Mouse (Mus musculus): ENCODE measurements around the gene Hist2h2ac. TPM values are rescaled to one million over a fixed set of nuclear protein-coding genes. Genes with fewer than 3 reads are reported as not detected.
A peak's percentile ranks its signal among the peaks of the same experiment; 100 is the strongest.
"Not testable (repeated sequence)": the region's sequence is repeated elsewhere in the genome, so short reads cannot be mapped to it uniquely, and the experiment has no call there.

Hist2h2ac gene
- total RNA-seq, 2 experiments from 2014 or later = 154 to 170 TPM

DNA sequence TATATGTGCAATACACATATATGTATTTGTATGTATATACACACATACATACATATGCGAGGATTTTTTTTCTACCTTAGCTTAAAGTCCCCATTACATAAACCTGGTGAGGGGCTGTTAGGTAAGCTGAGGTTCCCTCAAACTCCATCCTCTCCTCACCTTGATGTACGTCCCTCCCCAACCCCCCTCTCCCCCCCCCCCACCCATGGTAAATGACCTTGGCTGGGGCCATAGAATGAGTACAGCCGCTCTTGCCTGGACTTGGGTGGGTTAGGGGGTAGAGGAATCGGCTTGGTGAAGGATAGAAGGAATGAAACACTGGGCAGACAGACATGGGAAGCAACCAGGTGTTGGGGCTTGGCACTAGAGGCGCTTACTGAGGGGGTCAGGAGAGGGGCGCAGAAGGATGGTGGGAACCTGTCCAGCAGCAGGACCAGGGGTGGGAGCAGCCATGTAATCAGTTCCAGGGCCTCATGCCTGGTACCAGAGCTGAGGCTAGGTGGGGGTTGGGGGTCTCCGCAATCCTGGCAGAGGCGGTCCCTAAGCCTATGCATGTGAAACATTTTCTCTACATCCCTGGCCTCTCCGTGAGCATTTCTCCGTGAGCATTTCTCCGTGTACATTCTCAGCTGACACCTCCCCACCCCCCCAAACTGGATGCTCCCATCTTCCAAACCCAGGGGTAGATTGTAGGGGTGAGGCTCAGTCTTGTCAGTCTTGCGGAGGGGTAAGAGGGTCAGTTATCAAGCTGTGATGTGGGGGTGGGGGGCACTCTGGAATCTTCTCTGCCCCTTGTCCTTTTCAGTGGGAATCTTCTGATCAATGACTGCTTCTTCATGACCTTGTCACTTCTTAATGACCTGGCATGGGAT is 38.9 kb downstream of the Hist2h2ac start:
- DNase-seq = no peak

DNA sequence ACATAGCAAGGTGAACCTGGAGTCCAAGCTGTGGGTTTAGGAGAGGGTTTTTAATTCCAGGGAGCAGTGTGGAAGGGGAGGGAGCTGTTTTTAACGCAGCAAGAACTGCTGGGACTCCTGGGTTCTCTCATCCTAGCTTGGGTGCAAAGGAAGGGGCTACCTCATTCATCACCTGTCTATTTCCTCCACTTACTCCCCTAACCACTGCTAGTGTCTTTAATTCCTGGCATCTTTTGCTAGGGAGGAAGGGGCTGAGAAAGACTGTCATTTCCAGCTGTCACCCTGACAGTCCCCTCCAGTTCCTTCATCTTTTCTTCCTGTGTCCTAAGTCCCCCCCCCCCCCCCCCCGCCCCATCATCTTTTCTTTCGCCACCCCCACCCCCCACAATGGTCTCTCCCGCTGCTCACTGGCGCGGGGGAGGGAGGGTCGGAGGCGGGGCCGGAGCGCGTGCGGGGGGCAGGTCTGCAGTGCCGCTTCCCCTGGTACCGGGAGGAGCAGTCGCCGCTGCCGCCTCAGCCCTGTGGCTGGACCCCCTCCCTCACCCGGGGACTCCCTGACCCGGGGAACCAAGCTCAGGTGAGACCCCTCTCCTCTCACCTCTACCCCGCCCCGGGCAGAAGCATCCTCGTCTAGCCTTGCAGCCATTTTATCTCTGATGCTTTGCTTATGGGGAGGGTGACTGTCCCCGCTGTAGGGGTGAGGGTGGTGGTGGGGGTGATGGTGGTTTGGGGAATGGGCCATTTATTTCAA is 39.8 kb downstream of the Hist2h2ac start, which contains the start of gene Sv2a:
Sv2a (plus strand) TSS at position 425 of the 751 bp plus-strand sequence.
- DNase-seq = peak; percentile 71

DNA sequence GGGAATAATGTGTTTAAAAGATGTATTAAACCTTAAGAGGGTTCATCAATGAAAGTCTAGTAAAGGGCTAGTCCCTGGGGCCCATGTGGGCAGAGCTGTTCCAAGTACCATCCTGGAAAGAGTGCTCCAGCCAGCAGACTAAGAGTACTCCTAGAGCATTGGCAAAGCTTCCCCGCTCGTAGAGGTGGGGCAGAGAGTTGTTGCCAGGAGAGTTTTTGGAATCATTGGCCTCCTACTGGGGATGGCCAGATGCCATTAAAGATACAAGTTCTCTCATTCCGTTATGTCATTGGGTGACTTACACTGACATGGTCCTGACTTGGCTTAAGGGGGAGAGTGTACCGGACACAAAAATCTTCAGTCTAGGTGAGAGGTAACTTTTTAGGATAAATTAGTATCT is 41.1 kb downstream of the Hist2h2ac start:
- peak; percentile 70 for DNase-seq

DNA sequence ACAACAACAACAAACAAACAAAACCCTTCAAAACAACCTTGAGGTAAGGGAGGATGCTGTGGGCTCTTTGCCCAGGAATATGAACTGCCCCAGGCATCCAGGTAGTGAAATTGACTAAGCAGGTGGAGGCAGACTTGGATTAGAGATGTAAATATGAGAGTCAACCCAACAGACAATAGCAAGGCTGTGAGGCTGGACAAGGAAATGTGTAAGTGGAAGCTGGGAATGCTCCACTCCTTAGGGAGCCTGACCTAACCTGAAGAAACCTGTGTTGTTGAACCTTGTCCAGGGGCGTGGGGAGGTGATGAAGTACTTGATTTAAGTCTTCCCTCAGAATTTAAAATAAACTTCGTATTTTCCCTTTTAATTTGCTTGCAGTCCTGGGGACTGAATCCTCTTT is 41.8 kb downstream of the Hist2h2ac start:
- no peak for DNase-seq

DNA sequence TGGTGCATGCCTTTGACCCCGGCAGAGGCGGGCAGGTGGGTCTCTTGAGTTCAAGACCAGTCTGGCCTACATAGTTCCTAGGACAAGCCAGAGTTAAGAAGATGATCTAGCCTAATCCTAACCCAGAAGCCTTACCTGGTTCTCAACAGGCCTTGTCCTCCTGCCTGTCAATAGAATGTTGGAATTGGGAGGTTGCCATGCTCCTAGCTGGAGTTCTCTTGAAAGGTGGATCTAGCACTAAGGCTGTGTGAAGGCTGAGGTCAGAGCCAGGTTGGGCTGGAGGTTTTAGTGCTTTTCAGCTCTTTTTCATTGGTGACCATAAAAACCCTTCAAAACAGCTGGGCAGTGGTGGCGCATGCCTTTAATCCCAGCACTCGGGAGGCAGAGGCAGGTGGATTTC is 42.3 kb downstream of the Hist2h2ac start:
- no peak for DNase-seq

DNA sequence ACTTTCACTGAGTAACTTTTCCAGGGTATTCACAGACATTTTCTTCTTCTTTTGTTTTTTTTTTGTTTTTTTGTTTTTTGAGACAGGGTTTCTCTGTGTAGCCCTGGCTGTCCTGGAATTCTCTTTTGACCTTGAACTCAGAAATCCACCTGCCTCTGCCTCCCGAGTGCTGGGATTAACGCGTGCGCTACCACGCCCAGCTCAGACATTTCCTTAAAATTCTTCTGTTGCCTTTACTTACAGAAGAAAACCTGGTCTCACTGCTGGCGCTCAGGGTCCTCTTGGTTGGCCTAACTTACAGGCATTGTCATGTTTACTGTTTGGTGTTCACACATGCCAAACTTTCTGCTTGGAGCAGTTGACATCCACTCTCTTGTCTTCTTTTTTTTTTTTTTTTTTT is 45.4 kb downstream of the Hist2h2ac start:
- DNase-seq = no peak

DNA sequence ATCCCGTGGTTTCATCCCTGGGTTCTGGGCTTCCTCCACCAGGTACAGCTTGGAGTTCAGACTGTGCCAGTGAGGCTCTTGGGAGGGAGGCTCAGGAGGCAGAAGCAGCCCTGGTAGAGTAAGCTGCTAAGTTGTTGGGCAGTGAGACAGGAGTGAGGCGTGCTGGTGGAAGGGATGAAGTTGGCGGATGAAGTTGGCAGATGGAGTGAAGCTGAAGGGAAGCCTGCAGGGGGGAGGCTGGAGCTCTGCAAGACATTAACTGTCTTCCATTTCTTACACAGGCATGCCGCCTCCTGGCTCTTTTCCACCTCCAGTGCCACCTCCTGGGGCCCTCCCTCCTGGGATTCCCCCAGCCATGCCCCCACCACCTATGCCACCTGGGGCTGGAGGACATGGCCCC is 46.6 kb downstream of the Hist2h2ac start:
- DNase-seq = not testable (repeated sequence)

DNA sequence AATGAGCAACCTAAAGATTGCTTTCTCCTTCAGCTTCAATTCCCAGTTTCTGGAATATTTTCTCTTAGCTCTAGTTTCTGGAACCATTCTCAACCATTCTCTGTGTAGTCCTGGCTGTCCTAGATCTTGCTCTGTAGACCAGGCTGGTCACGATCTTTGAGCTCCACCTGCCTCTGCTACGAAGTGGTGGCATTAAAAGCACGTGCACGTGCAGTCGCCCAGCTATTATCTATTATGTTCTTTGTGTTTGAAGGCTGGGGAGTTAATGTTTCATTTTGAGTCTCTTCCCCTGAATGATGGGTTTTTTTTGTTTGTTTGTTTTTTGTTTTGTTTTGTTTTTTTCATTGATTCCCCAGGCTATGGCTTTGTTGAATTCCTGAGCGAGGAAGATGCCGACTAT is 47.5 kb downstream of the Hist2h2ac start:
- no peak for DNase-seq

DNA sequence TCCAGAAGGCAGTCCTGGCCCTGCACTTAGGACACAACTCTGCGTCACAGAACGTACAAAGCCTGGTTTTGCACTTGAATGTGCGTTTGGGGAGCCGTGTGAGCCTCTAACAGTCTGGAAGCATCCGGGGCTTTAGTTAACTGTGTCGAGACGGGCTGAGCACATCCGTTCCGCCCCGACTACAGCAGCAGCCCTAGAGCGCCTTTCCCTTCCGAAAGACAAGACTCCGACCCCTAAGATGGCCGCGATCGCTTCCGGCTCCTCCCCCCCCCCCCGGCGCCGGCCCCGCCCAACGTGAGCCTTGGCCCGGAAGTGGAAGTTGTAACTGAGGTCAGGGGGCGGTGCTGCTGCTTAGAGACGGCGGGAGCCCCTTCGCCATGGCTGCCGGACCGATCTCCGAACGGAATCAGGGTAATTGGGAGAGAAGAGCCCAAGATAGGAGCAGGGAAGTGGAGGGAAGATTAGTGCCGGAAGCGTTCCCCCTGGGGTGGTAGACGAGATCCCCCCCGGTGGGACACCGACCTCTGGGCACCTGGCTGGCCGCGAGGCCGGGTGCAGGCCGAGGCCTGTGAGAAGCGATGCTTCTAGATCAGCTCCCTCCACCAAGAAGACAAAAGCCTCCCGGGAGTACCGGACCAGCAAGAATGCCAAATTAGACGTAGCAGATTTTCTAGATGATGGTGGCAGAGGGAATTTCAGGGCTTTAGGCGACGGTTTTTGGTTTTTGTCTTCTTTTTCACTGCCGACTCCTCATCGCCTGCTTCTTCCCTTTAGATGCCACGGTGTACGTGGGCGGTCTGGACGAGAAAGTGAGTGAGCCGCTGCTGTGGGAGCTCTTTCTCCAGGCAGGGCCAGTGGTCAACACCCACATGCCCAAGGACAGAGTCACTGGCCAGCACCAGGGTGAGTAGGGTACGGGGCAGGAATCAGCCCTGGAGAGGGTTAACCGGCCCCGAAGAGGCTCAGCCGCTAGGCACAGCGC is 48.2 kb downstream of the Hist2h2ac start, which contains the start of gene Sf3b4:
Sf3b4 (plus strand) TSS at position 136 of the 982 bp plus-strand sequence.
- DNase-seq = peak; percentile 93

DNA sequence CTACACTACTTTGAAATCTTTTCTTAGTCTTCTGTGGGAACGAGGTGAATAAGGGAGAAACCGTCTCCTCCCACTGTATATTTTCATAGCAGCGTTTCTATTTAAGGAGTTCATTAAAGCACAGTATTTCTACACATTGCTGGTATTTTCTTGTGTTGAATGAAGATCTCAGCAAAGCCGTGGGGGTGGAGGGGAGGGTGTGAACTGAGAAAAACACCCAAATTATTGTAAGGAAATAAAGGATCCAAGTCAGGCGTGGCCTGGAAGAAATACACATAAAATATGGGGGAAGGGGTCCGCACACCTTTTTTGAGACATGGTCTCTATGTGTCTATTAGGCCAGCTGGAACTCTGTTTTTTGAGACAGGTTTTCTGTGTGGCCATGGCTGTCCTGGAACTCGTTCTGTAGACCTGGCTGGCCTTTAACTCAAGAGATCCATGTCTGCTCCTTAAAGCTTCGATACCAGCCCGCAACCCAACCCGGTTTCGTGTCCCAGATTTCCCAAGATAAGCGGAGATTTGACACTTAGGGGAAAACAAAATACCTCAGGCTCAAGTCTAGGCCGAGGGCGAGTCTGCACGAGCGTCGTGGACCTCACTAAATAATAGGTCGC is 49.0 kb downstream of the Hist2h2ac start:
- no peak for DNase-seq

DNA sequence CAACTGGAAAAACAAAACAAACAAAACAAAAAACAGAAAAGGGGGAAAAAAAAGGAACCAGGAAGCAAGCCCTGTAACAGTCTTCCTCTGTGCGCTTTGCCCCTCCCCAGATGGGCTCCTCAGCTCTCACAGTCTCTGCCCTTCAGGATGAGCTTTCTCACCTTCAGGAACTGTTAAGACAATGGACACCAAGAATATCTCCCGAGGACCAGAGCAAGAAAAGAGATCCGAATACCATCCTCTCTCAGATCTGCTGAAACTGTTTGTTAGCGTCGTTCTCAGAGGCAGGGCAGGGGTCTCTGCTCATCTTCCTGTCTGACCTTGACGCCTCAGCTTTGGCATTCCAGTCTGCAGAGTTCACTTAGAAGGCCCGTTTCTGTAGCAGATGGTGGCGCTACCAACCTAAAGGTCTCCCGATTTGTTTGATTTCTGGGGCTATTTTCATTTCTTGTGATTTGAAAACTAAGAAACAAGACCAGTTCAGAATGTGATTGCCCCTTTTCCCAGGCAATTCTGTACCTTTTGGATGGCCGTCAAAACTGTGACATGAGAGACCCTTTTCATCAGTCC is 49.6 kb downstream of the Hist2h2ac start:
- DNase-seq = no peak

Small RNAs within 50 kb of the gene (microRNA-seq; reads per million reads assigned to microRNA genes)
- gene Gm44492 (not detected), gene Gm47311 (not detected), gene Gm47313 (not detected)

Other genes with a start within 250 kb of the Hist2h2ac start
- 10 to 100 TPM; 34.0 to 36.7 TPM for gene Plekho1, start 224.9 kb downstream of the Hist2h2ac start, total RNA-seq (2021)
- 10 to 100 TPM; 31.7 to 35.0 TPM for gene Vps45, start 162.4 kb downstream of the Hist2h2ac start, total RNA-seq (2021)
- gene Otud7b, start 116.4 kb downstream of the Hist2h2ac start, total RNA-seq (2021) = 10 to 100 TPM; 32.3 to 33.4 TPM
- 10 to 100 TPM; 13.0 to 17.1 TPM for gene Mtmr11, start 58.9 kb downstream of the Hist2h2ac start, total RNA-seq (2021)
- gene Sf3b4, start 48.5 kb downstream of the Hist2h2ac start, total RNA-seq (2021) = 10 to 100 TPM; 50.4 to 50.9 TPM
- 10 to 100 TPM in 1 of 2 experiments, 1 to 10 TPM in 1; 9.5 to 14.2 TPM for gene Sv2a, start 39.7 kb downstream of the Hist2h2ac start, total RNA-seq (2021)
- gene Bola1, start 1.2 kb downstream of the Hist2h2ac start, total RNA-seq (2021) = 10 to 100 TPM; 28.6 to 31.3 TPM
- 10 to 100 TPM; 17.5 to 21.2 TPM for gene Hist2h2ab, start 1.0 kb downstream of the Hist2h2ac start, total RNA-seq (2021)
- gene Hist2h2be, start 239 bp upstream of the Hist2h2ac start, total RNA-seq (2021) = 10 to 100 TPM in 1 of 2 experiments, 1 to 10 TPM in 1; 6.9 to 10.8 TPM
- 100 to 1,000 TPM; 135 to 152 TPM for gene Hist2h3c2, start 18.2 kb upstream of the Hist2h2ac start, total RNA-seq (2021)
- gene Hist2h2aa2, start 19.4 kb upstream of the Hist2h2ac start, total RNA-seq (2021) = 1,000 to 10,000 TPM in 1 of 2 experiments, 100 to 1,000 TPM in 1; 944 to 1,071 TPM
- gene Hist2h2aa1, start 24.6 kb upstream of the Hist2h2ac start, total RNA-seq (2021) = 10 to 100 TPM; 27.3 to 37.4 TPM
- under 1 TPM in 1 of 2 experiments, not detected in 1; 0.39 TPM for gene Hist2h3c1, start 25.8 kb upstream of the Hist2h2ac start, total RNA-seq (2021)
- 10 to 100 TPM; 71.1 to 77.9 TPM for gene Hist2h4, start 42.4 kb upstream of the Hist2h2ac start, total RNA-seq (2021)
- 100 to 1,000 TPM; 500 to 681 TPM for gene Hist2h3b, start 47.8 kb upstream of the Hist2h2ac start, total RNA-seq (2021)
- 100 to 1,000 TPM; 491 to 635 TPM for gene Hist2h2bb, start 48.9 kb upstream of the Hist2h2ac start, total RNA-seq (2021)
- gene Fcgr1, start 73.1 kb upstream of the Hist2h2ac start, total RNA-seq (2021) = under 1 TPM; 0.84 to 0.88 TPM
- not detected for gene BC107364, start 231.4 kb upstream of the Hist2h2ac start, total RNA-seq (2021)